Mouse (Mus musculus): Measurements from ENCODE around the gene Gm45213. TPM values are rescaled to one million over a fixed set of nuclear protein-coding genes. Genes with fewer than 3 reads are reported as not detected.
A peak's percentile ranks its signal among the peaks of the same experiment; 100 is the strongest.
"Not testable (repeated sequence)": the region's sequence is repeated elsewhere in the genome, so short reads cannot be mapped to it uniquely, and the experiment has no call there.

Gm45213 gene
- polyA plus RNA-seq, 1 experiment from 2014 or later = not detected

DNA sequence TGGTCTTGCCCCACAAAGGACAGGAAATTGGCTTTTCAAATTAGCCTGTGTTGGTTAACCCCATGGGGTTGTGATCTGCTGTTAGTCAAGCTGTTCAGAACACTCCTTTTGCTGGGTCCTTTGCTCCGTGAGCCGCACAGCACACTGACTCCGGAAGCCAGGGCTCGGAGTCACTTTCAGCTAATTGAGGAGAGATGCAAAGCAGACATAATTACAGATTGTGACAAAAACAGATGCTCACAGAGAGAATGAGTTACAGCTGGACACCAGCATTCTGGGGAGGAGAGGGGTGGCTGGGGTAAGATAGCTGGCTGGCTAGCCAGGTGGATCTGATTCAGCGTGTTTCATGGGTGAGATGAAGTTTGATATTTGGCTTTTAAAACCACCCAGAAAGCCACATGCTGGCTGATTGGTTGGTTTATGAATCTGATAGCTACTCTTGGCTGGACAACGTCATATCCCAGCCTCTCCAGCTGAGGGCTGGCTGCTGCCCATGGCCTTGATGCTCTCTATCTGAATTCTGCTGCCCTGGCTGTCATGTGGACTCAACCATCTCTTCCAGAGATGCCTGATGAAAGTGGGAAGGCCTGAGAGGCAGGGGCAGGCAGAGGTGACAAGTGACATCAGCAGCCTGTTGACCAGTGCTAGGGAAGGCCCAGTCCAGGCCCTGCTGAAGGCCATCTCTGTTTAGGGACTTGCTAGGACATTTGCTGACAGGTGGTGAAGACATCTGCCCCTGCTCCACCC is 14.5 kb upstream of the Gm45213 start:
- Histone ChIP-seq H3K4me2 (no peak overlapping the region), H3K9me3 (no peaks in the 10 kb centered on the region), H3K4me3 (no peak overlapping the region), H3K9ac (no peak overlapping the region), H3K27me3 (0 out of 2 replicates have a peak, but pooled peaks cover 5% of the 10 kb centered on the region), H3K36me3 (no peaks in the 10 kb centered on the region), H3K4me1 (replicated peaks) (no peaks in the 10 kb centered on the region; the same call in 1 of the 2 replicates), H3K27ac (replicated peaks) (no peak overlapping the region)
- ATAC-seq (ENCODE audit: low read depth) = peak; percentile 59; the same call in 1 of the 2 replicates
- WGBS = 41% methylated on average over 6 of the region's 6 CpGs

DNA sequence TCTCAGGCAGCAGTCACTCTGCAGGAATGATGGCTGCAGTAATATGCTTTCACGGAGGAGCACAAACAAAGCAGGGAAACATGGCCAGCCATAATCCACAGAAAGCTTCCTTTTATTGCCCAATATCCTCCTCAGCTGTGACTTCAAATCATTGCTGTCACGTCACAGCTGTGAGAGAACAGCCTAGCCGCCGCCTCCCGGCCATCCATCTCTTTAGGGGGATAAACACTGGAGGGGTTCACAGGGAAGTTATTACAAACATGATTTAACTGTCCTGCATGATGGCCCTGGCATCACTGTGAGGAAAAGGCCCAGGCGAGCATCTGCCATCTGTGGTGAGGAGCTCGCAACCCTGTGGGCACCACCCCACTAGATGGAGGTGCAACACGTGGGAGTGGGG is 6.6 kb upstream of the Gm45213 start:
- Histone ChIP-seq H3K4me1 (replicated peaks) (peaks cover 45% of the 10 kb centered on the region), H3K9ac (no peak overlapping the region), H3K4me3 (no peak overlapping the region), H3K4me2 (no peak overlapping the region), H3K27ac (replicated peaks) (peak overlapping the region; percentile 74), H3K27me3 (0 out of 2 replicates have a peak, but pooled peaks cover 5% of the 10 kb centered on the region), H3K36me3 (no peaks in the 10 kb centered on the region), H3K9me3 (no peaks in the 10 kb centered on the region)
- WGBS = 27% methylated on average over 8 of the region's 8 CpGs
- 0 out of 2 replicates have a peak, but pooled peaks have one; percentile 7 for ATAC-seq (ENCODE audit: low read depth)

DNA sequence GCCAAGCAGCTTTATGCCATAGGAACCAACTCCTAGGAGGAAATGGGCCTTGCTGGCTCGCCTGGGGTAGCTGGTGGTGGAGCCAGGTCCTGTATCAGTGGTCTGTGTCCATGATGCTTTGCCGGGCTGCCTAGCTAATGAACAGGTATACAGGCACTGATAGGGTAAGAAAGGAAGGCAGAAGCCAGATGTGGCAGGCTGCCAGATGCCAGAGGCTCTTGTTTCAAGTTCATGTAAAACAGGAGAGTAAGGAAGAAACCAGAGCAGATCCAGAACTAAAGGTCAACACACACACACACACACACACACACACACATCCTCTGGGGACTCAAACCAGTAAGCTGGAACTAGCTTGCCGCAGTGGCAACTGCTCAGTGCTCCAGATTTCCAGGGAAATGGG is 5.1 kb upstream of the Gm45213 start:
- WGBS = 80% methylated on average over 3 of the region's 3 CpGs
- no peak for ATAC-seq (ENCODE audit: low read depth)
- no peak overlapping the region for H3K9ac ChIP-seq

DNA sequence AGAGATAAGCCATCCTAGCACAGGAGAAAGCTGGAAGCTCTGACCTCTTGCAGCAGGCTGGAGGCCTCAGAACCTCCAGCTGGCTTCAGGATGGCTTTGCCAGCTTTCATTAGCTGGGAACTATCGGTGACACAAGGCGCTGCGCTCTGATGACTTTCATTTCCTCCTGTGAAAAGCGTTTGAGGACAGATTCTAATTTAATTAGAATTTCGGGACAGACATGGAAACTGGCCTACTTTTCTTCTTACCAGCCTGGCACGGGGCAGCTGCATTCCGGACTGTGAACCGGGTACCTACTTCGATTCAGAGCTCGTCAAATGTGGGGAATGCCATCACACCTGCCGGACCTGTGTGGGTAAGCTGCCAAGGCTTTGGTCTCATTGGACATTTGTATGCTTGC is 4.7 kb upstream of the Gm45213 start:
- peaks cover 51% of the 10 kb centered on the region for H3K4me1 ChIP-seq (replicated peaks)
- H3K27me3 ChIP-seq = 0 out of 2 replicates have a peak, but pooled peaks cover under 1% of the 10 kb centered on the region
- H3K27ac ChIP-seq (replicated peaks) = peak overlapping the region; percentile 33; the same call in 1 of the 2 replicates
- ATAC-seq (ENCODE audit: low read depth) = no peak
- WGBS = 75% methylated on average over 11 of the region's 11 CpGs
- no peaks in the 10 kb centered on the region for H3K9me3 ChIP-seq
- H3K4me3 ChIP-seq = no peak overlapping the region
- no peaks in the 10 kb centered on the region for H3K36me3 ChIP-seq
- H3K9ac ChIP-seq = no peak overlapping the region
- H3K4me2 ChIP-seq = no peak overlapping the region

More for the DNA sequence above, 5.1 kb upstream of the Gm45213 start:
- Histone ChIP-seq H3K4me2 (no peak overlapping the region), H3K9me3 (no peaks in the 10 kb centered on the region), H3K27ac (replicated peaks) (no peak overlapping the region), H3K27me3 (0 out of 2 replicates have a peak, but pooled peaks cover 5% of the 10 kb centered on the region), H3K36me3 (no peaks in the 10 kb centered on the region), H3K4me3 (no peak overlapping the region), H3K4me1 (replicated peaks) (peaks cover 47% of the 10 kb centered on the region)

DNA sequence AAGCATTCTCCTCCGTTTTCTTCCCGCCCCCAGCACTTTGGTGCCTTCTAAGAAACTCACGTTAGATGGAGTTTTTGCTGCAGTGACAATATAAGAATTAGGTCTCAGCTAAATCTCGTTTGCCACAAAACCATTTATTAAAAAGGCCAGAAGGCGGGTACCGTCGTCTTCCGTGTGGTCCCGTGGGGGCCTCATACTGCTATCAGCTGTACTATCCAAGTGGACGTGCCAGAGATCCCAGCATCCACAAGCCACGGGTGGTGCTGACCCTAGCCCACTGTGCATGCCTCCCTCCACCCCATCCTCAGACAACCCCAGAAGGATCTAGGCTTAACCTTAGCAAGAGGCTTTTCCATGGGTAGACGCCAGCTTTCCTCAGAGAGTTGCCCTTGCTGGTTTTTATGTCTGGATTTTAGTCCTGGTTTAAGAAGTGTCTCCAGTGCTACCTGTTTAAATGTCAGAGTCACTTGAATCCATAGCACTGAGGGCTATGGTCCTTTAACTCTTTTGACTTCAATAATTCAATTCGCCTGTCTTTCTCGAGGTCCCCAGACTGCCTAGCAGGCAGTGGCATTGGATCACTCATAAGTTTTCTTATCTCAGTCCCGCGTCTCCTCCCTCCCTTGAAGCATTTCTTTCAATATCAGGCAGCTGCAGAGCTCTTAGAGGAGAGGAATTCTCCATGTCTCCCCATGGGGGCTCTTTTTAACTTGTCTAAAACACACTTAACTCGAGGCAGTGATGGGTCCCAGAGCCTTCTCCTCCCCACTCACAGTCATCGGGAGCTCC is 3.2 kb upstream of the Gm45213 start:
- no peak for ATAC-seq (ENCODE audit: low read depth)
- peaks cover 66% of the 10 kb centered on the region for H3K4me1 ChIP-seq (replicated peaks)
- no peak overlapping the region for H3K4me3 ChIP-seq
- WGBS = 75% methylated on average over 18 of the region's 18 CpGs
- no peaks in the 10 kb centered on the region for H3K9me3 ChIP-seq
- no peaks in the 10 kb centered on the region for H3K36me3 ChIP-seq
- H3K9ac ChIP-seq = no peak overlapping the region
- H3K27me3 ChIP-seq = no peaks in the 10 kb centered on the region
- H3K27ac ChIP-seq (replicated peaks) = no peak overlapping the region; the same call in 1 of the 2 replicates
- H3K4me2 ChIP-seq = no peak overlapping the region

DNA sequence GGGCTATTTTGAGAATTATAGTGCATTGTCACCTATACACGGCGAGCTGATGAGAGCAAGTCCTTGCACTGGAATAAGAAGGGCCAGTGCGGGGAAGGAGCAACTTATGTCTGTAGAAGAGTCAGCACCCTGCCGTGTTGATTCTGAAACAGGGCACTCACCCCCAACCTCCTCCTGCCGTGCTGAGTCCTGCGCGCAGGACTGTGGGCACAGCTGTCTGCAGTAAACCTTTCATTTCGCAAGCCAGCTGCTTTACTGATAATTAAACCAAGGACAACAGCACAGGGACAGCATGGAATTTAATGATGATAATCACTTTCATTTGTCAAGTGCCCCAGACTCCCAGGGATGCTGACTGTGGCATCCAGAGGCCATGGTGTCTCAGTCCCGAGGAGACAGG is 1.2 kb downstream of the Gm45213 start:
- Histone ChIP-seq H3K27me3 (no peaks in the 10 kb centered on the region), H3K4me2 (no peak overlapping the region), H3K4me1 (replicated peaks) (peaks cover 58% of the 10 kb centered on the region), H3K4me3 (no peak overlapping the region), H3K36me3 (no peaks in the 10 kb centered on the region), H3K9ac (no peak overlapping the region; the same call in 1 of the 2 replicates), H3K27ac (replicated peaks) (peak overlapping the region; percentile 42), H3K9me3 (no peaks in the 10 kb centered on the region)
- peak; percentile 50 for ATAC-seq (ENCODE audit: low read depth)
- 18% methylated on average over 9 of the region's 9 CpGs for WGBS

DNA sequence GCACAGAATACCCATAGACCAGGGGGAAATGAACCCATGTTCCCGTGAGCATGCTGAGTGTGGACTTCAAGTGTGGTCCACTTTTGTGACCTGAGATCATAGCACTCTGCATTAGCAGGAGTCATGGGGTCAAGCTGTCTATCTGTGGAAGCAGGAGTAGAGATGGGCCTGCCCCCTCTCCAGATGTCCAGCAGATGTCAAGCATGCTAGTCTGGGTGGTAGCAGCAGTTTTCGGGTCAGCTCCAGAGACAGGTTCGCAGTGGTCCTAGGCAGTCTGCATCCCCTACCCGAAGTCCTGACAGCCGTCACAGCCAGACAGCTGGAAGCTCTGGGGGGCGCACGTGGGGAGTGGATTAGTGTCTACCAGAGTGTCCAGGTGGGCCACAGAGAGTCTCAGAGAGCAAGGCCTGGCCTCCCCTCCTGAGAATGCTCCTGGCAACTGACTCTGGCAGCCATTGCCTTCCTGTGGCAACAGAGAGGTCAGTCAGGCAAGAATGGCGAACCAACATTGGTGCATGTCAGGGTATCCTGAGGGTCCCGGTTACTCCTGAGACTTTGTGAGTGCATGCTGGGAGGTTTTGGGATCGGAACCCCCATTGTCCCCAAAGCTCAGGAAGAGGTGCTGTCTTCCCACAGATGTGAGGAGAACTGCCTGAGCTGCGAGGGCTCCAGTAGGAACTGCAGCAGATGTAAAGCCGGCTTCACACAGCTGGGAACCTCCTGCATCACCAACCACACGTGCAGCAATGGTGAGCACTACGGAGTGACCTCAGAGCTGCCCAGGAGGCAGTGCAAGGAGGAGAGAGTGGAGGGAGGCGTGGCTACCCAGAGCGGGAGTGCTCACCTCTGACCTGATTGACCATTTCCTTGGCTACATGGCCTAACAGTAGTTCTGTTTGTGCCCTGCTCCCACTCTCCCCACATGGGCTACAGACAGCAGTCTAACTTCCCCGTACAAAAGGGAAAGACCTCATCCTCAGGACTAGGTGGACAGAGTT is 3.8 kb downstream of the Gm45213 start:
- H3K9me3 ChIP-seq = no peaks in the 10 kb centered on the region
- H3K27me3 ChIP-seq = no peaks in the 10 kb centered on the region
- 61% methylated on average over 17 of the region's 17 CpGs for WGBS
- no peak overlapping the region for H3K27ac ChIP-seq (replicated peaks)
- no peak for ATAC-seq (ENCODE audit: low read depth)
- no peak overlapping the region for H3K4me2 ChIP-seq
- H3K4me1 ChIP-seq (replicated peaks) = peaks cover 46% of the 10 kb centered on the region
- H3K4me3 ChIP-seq = no peak overlapping the region
- no peak overlapping the region for H3K9ac ChIP-seq
- H3K36me3 ChIP-seq = no peaks in the 10 kb centered on the region

DNA sequence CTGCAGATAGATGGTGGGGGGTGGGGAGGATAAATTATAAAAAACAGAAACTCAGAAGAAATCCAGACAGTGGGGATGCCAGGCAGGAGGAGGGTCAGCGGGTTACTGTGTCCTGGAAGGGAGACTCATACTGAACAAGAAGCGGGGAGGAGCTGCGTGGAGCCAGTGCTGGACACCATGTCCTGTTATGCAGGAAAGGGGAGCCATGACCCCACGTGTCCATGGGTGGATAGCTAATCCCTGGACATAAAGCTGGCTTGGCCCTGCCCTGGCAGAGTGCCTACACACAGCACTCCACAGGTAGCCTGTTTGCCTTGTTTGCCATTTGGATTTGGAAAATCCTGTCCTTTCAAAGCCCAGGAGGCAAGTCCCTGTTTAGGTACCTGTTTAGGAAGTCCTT is 4.6 kb downstream of the Gm45213 start:
- H3K27ac ChIP-seq (replicated peaks) = no peak overlapping the region
- H3K4me1 ChIP-seq (replicated peaks) = peaks cover 46% of the 10 kb centered on the region
- H3K9me3 ChIP-seq = no peaks in the 10 kb centered on the region
- H3K27me3 ChIP-seq = no peaks in the 10 kb centered on the region
- H3K4me3 ChIP-seq = no peak overlapping the region
- H3K36me3 ChIP-seq = no peaks in the 10 kb centered on the region
- no peak overlapping the region for H3K4me2 ChIP-seq
- WGBS = 79% methylated on average over 4 of the region's 4 CpGs
- ATAC-seq (ENCODE audit: low read depth) = no peak
- no peak overlapping the region for H3K9ac ChIP-seq

DNA sequence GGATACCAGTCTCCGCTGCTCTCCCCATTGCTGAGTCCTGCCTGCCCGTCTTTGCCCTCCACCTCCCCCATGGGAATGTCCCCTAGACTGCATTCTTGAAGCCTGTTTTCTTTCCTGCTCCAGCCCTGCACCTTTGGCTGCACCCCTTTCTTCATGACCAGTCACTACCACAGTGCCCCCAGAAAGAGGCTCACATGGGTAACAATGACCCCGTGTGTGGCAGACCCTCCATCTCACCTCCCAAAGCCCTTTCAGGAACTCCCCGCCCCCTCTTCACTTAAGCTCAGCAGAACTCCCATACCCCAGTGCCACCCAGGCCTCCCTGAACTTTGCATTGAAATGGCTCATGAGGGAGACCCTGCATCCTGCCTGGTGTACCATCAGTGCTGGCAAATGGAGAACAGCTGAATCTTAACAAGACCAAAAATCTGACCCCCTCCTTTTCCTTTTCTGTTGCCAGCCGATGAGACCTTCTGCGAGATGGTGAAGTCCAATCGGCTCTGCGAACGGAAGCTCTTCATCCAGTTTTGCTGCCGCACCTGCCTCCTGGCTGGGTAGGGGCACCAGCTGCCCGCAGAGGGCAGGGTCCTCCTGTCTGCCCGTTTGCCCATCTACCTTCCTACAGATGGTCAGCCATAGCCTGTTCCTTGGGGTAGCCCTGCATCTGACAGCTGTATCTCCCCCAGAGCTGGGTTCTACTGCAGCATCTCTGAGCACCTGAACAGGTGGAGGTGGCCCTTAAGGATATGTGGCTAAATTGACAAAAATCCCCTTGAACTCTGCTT is 5.2 kb downstream of the Gm45213 start:
- Histone ChIP-seq H3K9ac (no peak overlapping the region), H3K4me3 (no peak overlapping the region), H3K4me1 (replicated peaks) (peaks cover 41% of the 10 kb centered on the region), H3K27me3 (no peaks in the 10 kb centered on the region), H3K4me2 (no peak overlapping the region), H3K27ac (replicated peaks) (no peak overlapping the region), H3K9me3 (no peaks in the 10 kb centered on the region), H3K36me3 (no peaks in the 10 kb centered on the region)
- 80% methylated on average over 12 of the region's 12 CpGs for WGBS
- ATAC-seq (ENCODE audit: low read depth) = no peak

DNA sequence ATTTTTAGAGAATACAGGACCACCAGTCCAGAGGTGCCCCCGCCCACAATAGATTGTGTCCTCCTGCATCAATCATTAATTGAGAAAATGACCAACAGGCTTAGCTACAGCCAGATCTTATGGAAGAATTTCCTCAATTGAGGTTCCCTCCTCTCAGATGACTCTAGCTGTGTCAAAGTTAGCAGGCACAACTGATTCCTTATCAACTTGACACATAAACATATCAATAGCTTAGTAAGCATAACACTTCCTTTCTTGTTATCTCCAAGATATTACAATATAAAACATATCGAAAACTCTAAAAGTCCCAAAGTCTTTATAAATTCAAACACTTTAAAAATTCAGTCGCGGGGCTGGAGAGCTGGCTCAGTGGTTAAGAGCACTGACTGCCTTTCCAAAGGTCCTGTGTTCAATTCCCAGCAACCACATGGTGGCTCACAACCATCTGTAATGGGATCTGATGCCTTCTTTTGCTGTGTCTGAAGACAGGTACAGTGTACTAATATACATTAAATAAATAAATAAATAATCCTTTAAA is 10.6 kb downstream of the Gm45213 start:
- Histone ChIP-seq H3K4me1 (replicated peaks) (no peaks in the 10 kb centered on the region), H3K4me2 (no peak overlapping the region), H3K4me3 (no peak overlapping the region), H3K9ac (no peak overlapping the region), H3K27ac (replicated peaks) (no peak overlapping the region), H3K36me3 (no peaks in the 10 kb centered on the region), H3K9me3 (no peaks in the 10 kb centered on the region), H3K27me3 (no peaks in the 10 kb centered on the region)
- 90% methylated on average over 4 of the region's 4 CpGs for WGBS
- no peak for ATAC-seq (ENCODE audit: low read depth)

DNA sequence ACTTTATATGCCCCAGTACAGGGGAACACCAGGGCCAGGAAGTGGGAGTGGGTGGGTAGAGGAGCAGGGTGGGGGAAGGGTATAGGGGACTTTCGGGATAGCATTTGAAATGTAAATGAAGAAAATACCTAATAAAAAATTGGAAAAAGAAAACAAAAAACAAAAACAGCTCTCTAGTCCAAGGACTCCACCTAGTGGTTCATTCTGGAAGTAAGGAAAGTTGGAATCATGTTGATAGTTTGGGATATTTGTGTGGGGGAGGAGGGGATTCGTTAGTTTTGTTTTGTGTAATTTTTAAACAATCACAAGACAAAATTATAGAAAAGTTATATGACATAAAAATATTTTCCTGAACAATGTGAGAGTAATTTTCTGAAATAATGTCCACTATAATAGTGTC is 12.0 kb downstream of the Gm45213 start:
- not testable (repeated sequence) for H3K36me3 ChIP-seq; H3K4me1 ChIP-seq (replicated peaks); ATAC-seq (ENCODE audit: low read depth); H3K9me3 ChIP-seq; H3K27ac ChIP-seq (replicated peaks); H3K4me3 ChIP-seq; H3K9ac ChIP-seq; H3K4me2 ChIP-seq; H3K27me3 ChIP-seq
- 15% methylated on average over 2 of the region's 2 CpGs for WGBS
